Mouse (Mus musculus): ENCODE data around the gene Tmem51. TPM values are rescaled to one million over a fixed set of nuclear protein-coding genes. Genes with fewer than 3 reads are reported as not detected.

Tmem51 gene
- total RNA-seq (2021), result 1 to 10 TPM; 6.1 to 7.6 TPM
- long read RNA-seq, experiment 1, transcript Tmem51-201 (3 exons, 1,875 nt), result major isoform, 11 of 14 reads
- long read RNA-seq, experiment 1, partial matches to known transcripts, result 0 of 14 reads
- long read RNA-seq, experiment 1, other reads (novel, unspliced or antisense), result 3 of 14 reads
- long read RNA-seq, experiment 2, transcript Tmem51-201 (3 exons, 1,875 nt), result major isoform, 15 of 18 reads
- long read RNA-seq, experiment 2, partial matches to known transcripts, result 0 of 18 reads
- long read RNA-seq, experiment 2, other reads (novel, unspliced or antisense), result 3 of 18 reads

DNA sequence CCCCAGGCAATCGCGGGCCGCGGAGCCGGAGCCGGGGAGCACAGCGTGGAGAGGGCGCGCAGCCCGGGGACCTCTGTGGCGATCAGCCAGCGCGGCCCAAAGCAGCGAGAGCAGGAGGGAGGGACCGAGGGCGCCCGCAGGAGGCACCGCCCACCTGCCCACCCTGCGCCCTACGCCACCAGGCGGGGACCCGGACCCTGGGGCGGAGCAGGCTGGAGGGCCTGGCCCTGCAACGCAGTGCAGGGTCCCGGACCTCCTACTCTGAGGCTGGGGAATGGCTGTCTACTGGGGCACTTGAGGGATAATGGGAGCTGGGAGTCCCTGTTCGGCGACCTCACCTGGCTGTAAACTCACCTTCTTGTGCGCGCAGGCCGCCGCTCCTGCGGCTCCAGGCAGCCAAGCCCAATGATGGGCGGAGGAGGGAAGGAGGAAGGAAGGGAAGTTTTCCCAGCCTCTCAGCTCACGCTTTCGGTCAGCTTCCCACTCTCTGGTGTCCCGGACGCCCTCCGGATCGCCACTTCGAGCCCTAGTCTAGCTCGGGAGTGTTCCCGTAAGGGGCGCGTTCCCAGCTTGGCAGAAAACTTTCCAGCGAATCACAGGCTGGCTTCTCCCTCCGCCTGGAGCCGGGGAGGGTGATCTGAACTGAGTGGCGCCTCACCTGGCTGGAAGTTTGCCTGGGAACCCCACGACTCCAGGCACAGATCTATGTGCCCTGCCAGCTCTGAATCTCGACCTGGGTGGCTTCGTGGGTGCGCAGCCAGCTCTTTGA lies at the start of gene Tmem51:
Gene Tmem51, minus strand, starts transcription at position 174 of the 769 bp plus-strand sequence.
- peak; percentile 37 to 55 for DNase-seq (ENCODE audit: low spot score in 2 of 2)

DNA sequence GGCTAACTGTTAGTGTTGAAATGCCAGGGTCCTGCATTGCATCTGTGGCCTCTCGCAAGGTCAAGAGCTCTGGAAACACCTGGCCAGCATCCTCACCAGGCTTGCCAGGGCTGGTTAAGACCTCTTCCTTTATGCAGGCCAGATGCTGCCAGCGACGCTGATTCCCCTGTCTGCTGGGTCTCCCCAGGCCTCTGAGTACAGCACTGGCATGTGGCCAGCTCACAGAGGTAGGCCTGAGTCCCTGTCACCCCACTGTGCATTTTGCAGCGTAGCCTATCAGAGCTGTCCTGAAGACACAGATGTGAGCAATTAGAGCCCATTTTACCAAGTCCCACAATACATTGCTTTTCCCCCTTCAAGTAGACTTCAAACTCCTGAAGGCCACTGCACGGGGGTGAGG lies 46.1 kb upstream of the Tmem51 start:
- DNase-seq (ENCODE audit: low spot score in 2 of 2), result no peak

DNA sequence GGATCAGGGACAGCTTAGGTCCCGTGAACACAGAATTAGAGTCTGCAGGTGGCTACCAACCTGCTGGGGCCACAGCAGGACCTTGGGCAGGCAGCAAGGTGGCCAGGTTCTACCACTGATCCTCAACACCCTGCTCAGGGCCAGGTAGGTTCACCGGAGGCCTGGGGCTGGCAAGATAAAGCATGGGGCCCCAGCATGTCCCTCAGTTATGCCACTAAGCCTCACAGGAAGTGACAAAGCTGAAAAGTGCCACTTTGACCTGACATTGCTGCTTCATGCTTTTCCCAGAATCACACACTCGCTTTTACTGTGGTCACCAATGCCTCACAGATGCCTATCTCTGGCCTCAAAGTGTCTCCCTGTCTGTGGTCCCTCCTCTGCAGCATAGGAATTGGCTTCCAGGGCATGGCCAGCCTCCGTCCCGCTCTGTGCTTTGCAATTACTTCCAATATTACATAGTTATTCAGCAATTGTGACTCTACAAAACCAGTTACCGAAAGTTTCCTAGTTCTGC lies 43.2 kb upstream of the Tmem51 start:
- no peak for DNase-seq (ENCODE audit: low spot score in 2 of 2)

DNA sequence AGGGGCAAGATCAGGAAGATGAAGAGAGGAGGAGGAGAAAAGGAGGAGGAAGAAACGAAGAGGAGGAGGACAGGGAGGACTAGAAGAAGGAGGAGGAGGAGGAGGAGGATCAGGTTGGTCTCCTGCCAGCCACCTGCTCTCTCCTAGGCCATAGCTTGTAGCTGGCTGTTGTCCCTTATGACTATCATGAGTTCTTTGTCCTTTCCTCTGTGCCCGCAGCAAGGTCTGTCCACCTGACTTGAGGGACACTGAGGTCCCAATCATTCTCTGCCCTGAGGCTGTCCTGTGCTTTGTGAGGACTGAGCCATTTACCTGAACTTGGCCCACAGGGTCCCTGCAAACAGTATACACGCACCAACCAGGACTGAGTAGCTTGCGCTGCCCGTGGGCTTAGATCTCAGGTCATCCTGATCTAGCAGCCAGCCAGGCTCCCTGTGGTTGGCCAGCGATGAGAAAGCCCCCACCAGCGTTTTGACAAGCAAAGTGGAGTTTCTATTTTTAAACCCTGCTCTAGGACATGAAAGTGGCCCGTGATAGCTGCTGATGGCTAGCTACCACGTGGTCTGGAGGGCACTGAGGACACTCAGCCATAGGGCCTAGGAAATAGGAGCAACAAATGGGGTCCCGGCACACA lies 42.7 kb upstream of the Tmem51 start:
- no peak for DNase-seq (ENCODE audit: low spot score in 2 of 2)

DNA sequence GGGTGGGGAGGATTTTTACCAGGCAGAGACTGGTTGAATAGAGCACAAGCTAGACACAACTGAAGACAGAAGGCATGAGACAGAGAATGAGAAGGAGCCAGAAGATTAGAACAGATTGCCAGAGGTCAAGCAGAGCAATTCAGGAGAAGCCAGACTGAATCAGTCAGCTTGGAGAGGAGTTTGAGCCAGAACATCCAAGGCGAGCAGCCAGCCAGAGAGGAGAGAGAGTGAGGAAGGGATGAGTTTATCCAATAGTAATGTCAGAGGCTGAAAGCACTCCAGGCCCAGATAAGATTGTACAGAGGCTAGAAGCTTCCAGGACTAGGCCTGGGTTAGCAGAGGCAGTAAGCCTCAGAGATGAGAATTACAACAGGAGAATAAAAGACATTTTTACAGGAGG lies 37.1 kb upstream of the Tmem51 start:
- no peak for DNase-seq (ENCODE audit: low spot score in 2 of 2)

DNA sequence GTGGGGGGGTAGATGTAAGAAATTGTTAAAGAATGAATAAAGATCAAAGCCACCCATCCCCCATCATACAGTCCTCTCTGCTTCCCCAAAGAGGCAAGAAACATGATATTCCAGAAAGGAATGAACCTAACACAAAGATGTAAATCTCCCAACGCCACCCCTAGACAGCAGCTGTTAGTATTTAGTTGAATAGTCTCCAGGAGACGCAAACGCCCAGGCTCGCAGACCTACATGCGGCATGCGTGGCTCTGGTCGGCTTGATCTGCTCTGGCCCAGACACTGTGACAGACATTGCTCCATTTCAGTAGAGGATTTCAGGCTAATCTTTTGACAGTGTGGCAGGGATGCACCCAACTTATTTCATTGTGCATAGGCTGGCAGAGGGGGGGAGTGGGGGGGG lies 34.4 kb upstream of the Tmem51 start:
- no peak for DNase-seq (ENCODE audit: low spot score in 2 of 2)

DNA sequence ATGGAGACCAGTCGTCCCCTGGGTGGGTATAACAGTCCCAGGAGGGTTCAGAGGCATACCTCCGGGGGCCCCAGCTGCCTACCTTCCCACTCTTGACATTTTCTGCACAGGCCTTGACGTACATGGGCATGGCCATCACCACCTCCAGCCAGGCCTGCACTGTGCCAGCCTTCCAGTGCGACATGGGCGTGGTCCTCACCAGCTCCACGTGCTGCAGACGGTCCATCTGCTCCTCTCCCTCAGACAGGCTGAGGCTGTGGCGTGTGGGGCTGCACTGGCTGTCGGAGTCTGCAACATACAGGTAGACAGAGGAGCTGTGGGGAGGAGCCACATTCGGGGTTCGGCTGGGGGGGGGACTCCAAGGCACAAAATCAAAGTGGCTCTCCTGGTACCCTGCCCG lies 33.9 kb upstream of the Tmem51 start:
- DNase-seq (ENCODE audit: low spot score in 2 of 2), result no peak

DNA sequence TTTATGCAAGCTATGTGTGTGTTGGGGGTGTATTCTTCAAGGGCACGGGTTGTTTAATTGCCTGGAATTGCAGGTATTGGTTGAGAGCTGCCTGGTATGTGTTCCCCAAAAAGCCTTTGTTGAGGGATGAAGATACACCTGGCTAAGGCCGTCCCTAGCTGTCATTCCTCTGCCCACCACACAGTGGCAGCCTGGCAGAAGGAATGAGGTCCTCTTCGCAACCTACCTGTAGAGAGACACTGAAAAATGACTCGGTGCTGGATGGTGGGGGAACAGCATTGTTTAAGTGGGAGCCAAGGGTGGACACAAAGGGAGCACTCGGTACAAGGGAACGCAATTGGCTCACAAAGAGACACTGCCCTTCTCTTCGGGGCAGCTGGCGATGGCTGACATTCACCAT lies 29.2 kb upstream of the Tmem51 start:
- no peak for DNase-seq (ENCODE audit: low spot score in 2 of 2)

DNA sequence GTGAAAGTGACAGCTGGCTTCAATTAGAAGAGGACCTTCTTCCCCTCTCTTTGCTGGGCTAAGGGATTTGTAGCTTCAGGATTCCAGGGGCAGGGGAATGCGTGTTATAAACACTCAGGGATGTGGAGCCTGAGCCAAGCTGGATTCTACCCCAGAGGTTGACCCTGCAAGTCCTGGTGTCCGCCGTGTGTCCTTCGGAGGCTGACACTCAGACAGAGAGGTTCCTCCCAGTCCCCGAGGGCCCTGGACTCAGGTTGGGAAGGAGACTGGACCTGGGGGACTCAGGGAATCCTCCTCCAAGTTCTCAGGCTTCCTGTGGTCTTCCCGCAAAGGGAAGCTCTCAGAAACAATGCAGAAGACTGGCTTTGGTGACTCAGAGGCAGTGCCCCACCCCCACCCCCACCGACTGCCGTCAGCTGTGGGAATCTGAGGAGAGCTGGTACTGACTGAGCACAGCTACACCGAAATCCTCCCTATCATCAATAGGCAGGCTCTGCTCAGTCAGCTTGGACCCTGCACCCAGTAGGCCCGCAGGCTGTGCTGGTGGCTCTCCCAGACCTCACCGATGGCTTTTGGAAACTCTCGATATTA lies 19.1 kb upstream of the Tmem51 start:
- DNase-seq (ENCODE audit: low spot score in 2 of 2), result no peak

DNA sequence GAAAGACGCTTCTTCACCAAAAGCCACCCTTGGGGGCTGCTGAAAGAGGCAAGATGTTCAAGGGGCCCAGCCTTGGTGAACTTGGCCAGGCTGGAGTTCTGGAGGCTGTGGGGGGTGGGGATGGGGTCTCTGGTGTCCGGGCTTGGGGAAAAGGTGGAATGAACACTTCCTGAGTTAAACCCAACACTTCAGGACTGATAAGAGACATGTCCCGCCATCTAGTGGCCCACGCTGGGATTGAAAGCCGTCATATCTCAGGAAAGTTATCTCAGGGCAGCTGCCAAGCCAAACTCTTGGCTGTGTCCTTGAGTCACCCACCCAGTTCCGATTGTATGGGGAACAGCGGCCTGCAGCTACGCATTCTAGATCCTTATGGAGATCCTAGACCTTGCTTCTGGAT lies 14.2 kb upstream of the Tmem51 start:
- peak; percentile 46 to 83 for DNase-seq (ENCODE audit: low spot score in 2 of 2)

DNA sequence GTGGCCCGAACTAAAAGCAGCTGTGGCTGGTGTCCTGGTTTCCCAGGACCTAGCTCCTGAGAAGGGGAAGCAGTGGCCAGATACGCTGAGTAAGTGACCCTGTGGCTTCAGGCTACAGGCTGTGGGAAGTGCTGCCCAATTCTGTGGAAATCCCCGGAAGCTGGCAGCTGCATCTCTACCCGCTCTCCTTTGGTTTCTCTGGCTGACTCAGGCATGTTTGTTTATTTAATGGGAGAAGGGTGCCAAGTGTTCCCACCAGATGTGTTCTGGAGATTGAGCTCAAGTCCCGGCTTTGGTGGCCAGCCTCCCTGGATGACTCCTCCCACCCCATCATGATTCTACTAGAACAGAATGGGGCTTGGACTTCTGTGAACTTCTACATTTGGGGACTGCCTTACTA lies 13.8 kb upstream of the Tmem51 start:
- DNase-seq (ENCODE audit: low spot score in 2 of 2), result peak in 1 of 2 experiments; percentile 63

DNA sequence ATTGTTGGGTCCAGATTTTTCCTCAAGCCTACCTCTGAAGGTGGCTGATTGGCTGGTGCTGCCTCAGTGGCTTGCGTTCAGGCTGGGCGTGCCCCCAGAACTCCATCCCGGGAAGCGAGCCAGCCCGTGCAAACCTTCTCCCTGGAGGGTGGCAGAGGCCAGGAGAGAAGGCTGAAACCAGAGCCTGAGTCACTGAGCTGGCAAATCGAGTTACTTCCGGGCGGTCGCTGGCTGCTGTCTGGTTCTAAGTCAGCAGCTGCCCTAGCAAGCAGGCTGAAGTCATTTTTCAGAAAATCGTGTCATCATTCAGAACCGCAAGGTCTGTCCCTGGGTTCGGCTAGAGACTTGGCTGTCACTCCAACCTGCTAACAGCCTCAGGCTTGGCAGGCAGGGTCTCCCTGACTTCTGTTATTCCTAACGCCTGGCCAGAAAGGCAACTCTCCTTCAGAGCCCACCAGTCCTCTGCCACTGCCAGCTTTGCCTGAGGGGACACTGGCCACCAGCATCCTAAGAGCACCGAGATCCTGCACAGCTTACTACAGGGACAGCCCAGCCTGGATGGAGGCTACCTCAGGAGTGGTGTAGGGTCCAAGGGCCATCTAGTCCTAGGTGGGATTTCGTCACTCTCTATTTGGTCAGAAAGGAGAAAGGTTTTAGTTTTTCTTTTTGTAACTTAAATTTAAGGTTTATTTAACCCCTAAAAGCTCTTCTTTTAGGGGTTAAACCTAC lies 11.6 kb upstream of the Tmem51 start:
- DNase-seq (ENCODE audit: low spot score in 2 of 2), result peak; percentile 72 to 86

DNA sequence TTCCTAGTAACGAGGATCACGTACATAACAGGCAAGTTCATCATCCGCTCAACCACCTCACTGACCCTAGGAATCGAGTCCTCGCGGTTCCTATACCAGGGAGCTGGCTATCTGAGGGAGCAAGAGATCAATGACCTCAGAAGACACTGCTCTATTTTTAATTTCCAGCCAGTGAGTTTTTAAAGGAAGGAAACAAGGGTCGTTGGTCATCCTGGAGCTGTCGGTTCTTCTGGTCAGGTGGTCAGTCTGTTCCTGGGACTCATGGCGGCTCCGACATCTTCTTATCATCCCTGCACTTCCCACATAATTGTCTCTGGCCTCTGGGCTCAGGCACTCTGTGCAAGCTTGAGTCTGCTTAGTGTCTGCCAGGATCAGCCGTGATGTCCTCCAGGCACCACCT lies 10.3 kb upstream of the Tmem51 start:
- DNase-seq (ENCODE audit: low spot score in 2 of 2), result no peak

DNA sequence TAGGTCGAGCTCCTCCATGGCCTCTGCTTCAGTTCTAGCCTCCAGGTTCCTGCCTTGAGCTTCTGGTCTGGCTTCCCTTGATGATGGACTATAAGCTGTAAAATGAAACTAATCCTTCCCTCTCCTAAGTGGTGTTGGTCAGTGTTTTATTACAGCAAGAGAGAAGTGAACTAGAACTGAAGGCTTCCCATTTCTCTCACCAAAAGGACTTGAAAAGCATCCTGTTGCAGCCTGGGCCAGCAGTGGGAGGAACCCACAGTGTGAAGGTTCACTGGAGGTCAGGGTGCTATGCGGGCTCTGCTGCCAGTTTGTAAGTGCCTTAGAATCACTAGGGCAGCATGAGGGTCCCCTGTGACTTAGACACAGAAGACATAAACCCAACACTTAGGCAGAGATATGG lies 7.0 kb upstream of the Tmem51 start:
- DNase-seq (ENCODE audit: low spot score in 2 of 2), result no peak

DNA sequence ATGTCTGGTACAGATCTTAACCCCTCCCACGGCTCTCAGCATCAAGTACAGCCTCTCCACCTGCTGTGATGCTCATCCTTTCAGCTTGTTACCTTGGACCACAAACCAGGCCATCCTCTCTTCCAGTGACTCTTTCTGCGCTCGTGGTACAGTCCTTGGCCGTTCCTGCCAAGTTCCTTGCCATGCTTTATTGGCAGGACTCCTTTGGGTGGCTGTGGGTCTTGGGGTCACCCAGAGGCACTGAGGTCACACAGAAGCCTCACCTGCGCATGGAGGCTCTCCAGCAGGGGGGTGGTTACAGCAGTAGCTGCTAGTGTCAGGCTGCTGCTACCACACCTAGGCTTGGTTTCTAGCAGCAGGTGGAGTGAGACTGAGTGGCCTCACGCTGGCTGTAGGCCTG lies 5.9 kb upstream of the Tmem51 start:
- no peak for DNase-seq (ENCODE audit: low spot score in 2 of 2)

DNA sequence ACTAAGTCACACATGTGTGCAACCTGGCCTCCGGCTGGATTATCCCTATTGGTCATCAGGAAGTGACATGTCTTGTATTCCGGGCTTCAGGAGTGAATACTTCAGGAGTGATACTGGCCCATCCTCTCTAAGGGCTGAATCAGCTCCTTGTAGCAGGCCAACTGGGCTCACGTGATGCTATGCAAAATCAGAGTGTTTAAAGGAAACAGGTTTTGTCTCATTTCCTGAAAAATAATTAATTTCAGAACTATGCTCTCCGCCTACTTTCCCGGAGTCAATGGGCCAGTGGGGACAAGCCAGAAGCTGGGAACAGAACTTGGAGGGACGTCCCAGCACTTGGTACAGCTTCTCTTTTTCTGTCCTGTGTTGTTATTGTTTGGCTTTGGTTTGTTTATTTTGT lies 4.7 kb upstream of the Tmem51 start:
- no peak for DNase-seq (ENCODE audit: low spot score in 2 of 2)

DNA sequence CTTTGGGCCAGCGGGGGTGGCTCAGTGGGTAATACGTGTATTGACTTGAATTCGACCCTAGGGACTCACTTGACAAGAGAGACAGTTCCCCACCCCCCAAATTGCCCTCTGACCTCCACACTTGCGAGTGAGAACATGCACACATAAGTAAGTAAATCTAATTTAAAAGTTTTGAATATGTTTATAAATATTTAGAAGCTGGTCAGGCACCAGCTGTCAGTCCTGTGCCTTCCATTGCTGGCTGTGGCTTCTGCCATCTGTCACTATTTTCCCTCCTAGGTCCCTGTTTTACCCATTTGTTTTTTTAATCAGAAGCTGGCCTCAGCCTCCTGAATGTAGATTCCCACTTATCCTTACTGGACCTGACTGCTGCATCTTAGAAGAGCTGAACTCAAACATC lies 4.3 kb upstream of the Tmem51 start:
- no peak for DNase-seq (ENCODE audit: low spot score in 2 of 2)

DNA sequence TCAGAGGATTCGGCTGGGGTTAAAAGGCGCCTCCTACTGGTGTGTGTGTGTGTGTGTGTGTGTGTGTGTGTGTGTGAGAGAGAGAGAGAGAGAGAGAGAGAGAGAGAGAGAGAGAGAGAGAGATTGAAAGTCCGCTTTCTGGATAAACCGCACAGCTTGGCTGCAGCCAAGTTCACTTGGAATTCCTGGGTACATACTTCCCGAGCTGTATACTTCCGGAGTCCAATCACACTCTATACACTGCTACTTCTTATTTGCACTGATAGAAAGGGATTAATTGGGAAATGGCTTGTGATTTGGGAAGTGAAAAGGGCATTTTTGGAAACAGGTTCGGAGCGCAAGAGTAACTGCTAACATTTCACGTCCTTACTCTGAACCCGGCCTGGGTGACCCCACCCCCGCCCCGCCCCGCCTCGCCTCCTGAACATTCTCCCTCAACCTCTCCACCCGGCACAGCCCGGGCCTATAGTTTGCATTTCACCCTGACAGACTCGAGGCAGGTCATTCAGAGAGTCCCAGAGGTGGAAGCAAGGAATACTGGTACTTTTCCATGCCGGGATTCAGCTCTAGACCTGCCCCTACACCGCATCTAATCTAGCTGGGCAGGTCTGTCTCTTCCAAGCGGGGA lies 946 bp upstream of the Tmem51 start:
- no peak for DNase-seq (ENCODE audit: low spot score in 2 of 2)

DNA sequence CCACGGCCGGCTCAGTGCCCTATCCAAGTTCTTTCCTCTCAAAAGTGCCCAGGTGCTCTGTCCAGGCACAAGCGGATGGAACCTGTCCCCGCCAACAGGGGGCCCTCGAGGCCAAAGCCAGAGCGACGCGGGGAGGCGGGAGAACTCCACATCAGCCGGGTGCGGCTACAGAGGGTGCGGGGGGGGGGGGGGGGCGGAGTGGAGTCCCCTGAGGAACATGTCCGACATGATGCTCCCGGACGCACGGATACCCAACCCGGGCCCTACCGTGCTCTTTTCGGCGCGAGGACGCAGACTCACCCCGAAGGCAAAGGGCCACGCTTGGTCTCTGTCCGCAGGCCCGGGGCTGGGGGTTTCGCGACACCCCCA lies 358 bp downstream of the Tmem51 start:
- DNase-seq (ENCODE audit: low spot score in 2 of 2), result peak; percentile 60 to 72

DNA sequence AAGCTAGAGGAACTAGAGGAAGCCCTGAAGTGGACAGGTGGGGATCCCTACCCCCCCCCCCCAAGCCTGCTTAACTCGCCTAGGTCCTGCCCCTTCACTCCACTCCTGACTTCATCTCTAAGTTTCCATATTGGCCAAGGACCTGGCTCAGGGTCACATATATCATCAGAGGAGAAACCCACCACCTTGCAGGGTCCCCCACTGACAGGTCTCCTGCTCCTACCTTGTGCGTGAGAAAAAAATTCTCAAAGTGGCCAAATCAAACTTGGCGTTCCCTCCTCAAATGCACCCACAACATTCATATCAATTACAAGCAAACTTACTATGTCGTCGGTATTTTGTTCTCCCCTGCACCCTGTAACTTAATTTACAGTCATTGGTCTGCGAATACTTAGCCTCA lies 911 bp downstream of the Tmem51 start:
- DNase-seq (ENCODE audit: low spot score in 2 of 2), result no peak

DNA sequence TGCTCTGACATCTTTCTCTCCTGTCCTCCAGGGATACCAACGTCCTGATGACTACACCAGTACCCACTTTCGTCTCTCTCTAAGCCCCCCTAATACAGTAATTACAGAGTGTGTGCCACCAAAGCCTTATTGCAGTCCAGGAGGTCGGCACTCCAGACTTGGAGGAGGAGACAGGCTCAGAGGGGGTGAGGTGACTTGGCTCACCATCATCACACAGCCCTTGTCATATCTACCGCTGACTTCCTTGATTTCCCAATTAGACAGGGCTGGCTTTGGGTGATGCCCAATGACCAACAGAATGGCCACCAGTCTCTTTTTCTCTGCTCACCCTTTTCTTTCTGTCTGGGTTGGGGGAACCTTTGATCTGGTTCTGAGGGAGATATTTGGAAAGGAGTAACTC lies 1.4 kb downstream of the Tmem51 start:
- DNase-seq (ENCODE audit: low spot score in 2 of 2), result no peak
